Mouse (Mus musculus): ENCODE measurements at regions not wholly inside any gene's neighbourhood (a gene's known extent, or its start where the extent isn't known, plus 50 kb on each side); places are given as distances from the start of the nearest gene placed in this dataset.

DNA sequence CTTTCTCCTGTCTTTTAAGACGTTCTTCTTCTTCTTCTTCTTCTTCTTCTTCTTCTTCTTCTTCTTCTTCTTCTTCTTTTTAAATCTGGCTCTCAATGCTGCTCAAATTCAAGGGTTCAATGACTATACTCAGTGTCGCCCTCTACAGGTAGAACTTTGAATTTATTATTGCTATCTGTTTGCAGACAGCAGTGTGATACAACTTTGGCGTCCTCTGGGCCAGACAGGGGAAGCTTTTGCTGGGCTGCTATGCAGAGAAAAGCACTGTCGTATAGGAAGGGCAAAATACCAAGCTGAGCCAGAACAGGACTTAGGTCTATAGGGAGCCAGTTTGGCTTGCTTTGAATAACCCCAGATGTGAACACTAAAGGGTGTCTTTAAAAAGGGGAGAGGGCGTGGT lies 127.3 kb upstream of the Gjb5 start:
- TF ChIP-seq CTCF (IDR thresholded peaks at IDR 0.05; ENCODE audit: control insufficient read depth, insufficient read depth, insufficient replicate concordance, low read depth, low read length) = no peak
- no peak for TF ChIP-seq POLR2A (IDR thresholded peaks at IDR 0.05; ENCODE audit: control insufficient read depth, low read depth, low read length)

Data from testis, adult 2 months (tissue).